Mouse (Mus musculus): ENCODE measurements at regions not wholly inside any gene's neighbourhood (a gene's known extent, or its start where the extent isn't known, plus 50 kb on each side); places are given as distances from the start of the nearest gene placed in this dataset.

DNA sequence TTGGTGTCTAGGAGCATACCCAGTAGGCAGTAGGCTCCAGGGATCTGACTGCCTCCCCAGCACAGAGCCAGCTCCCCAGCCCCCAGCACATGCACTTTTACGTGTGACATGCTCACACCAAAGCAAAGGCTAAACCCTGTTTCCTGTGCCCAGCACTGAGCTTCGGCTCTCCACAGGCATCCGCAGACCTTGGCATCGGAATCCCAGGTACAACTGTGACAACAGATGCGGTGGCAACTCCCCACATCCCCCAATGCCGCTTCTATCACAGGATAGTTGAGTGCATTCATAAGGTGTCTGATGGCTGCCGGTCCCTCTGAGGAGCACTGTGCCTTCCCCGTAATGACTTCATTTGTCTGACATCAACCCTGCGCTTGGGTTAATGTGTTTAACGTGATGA, 440.9 kb downstream of the Ptpru start:
- TF ChIP-seq CTCF (IDR thresholded peaks at IDR 0.05; ENCODE audit: low read depth) = no peak
- no peak for TF ChIP-seq EP300 (optimal IDR thresholded peaks at IDR 0.05)
